Mouse (Mus musculus): ENCODE results near the gene Cbx4. TPM values are rescaled to one million over a fixed set of nuclear protein-coding genes. Genes with fewer than 3 reads are reported as not detected.

Gene Cbx4
- total RNA-seq, 2 experiments from 2014 or later, result 53.7 to 60.4 TPM

- peak; percentile 24 for TF ChIP-seq CTCF (conservative IDR thresholded peaks at IDR 0.05)
- Histone ChIP-seq H3K27ac (no peak overlapping the region), H3K4me3 (no peak overlapping the region)
- DNase-seq (ENCODE audit: low spot score in 2 of 2), result no peak
Measured at GRCm38 (mm10) chr11:119047261-119048132, 38.5 kb downstream of the Cbx4 start.

DNA sequence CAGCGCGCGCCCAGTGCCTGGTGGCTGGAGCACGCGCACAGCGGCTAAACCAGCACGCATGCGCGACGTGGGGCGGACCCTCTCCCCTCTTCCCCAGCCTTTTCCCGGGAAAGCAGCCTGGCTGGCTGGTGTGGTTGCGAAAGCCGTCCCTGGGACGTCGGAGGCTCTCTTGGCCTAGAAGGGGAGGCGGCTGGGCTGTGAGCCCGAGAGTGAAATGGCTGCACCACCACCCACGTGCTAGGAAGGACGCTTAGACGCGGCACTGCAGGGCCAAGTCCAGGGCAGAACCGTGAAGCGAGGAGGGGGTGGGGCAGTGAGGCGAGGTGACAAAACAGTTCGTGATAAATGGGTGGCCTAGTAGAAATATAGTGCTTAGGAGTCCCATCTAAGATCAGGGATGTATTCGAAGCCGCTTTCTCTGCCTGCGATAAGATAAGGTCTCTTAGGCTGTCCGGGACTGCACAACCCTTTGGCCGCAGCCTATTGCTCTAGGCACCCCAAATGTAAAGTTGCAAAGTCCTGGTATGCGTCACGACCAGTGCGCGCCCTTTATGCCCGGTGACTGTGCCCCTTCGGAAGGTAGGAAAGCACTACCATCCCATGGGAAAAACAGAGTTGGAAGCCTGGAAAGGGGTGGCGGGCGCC lies 39.3 kb downstream of the Cbx4 start:
- no peak for TF ChIP-seq CTCF (conservative IDR thresholded peaks at IDR 0.05)
- no peak overlapping the region for H3K27ac ChIP-seq
- no peak for DNase-seq (ENCODE audit: low spot score in 2 of 2)
- H3K4me3 ChIP-seq, result peak overlapping the region; percentile 29; the same call in 1 of the 2 replicates

DNA sequence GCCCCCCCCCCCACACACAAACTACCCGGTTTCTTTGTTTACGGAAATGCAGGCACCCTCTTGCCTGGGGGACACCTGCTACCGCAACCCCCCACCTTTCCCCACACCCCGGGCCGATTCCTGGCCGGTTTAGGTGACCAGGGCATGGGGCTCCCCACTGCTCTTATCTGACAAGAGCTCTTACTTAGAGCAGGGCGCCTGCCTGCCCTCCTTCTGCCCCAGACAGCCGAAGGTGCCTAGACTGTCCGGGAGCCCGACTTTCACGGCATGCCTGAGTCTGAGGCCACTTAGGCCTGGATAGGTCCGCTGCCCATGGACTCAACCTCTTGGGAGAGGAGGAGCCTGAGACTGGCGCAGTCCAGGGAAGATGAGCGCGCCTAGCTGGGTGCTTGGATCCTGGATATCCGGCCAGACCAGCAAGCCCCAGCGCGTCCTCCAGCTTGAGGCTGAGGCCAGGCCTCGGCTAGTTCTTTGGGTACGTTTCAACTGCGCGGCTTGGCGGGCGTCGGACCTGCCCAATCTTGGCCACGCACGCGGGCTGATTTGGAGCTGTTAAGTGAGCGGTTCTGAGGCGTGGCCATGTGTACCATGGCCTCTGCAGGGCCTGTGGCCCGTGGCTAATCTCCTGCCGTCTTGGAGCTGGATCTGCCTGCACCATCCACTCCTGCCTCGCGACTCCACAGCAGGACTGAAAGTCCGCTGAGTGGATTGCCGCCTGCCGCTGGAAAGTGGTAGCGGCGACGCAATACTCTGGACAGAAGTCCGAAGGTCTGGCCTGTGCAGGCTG lies 41.3 kb downstream of the Cbx4 start:
- no peak for DNase-seq (ENCODE audit: low spot score in 2 of 2)
- peak; percentile 62 for TF ChIP-seq CTCF (conservative IDR thresholded peaks at IDR 0.05)
- H3K4me3 ChIP-seq, result no peak overlapping the region
- H3K27ac ChIP-seq, result no peak overlapping the region

GRCm38 (mm10) chr11:119043761-119044550 lies 42.1 kb downstream of the Cbx4 start:
- H3K27ac ChIP-seq, result no peak overlapping the region
- no peak for DNase-seq (ENCODE audit: low spot score in 2 of 2)
- H3K4me3 ChIP-seq, result no peak overlapping the region
- TF ChIP-seq CTCF (conservative IDR thresholded peaks at IDR 0.05), result peak; percentile 76

DNA sequence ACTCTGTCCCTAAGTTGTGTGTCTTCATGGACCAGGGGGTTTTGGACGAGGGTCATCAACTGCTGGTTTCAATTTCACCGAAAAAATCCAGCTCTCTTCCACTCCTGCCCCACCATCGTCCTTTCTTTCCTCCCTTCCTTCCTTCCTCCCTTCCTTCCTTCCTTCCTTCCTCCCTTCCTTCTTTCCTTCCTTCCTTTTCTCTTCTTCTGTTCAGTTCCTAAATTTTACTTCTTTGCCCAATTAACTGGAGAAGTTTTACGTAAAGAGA lies 42.8 kb downstream of the Cbx4 start:
- Histone ChIP-seq H3K27ac (no peak overlapping the region), H3K4me3 (no peak overlapping the region)
- DNase-seq (ENCODE audit: low spot score in 2 of 2), result no peak
- no peak for TF ChIP-seq CTCF (conservative IDR thresholded peaks at IDR 0.05)

- DNase-seq (ENCODE audit: low spot score in 2 of 2), result no peak
- TF ChIP-seq CTCF (conservative IDR thresholded peaks at IDR 0.05), result no peak
- Histone ChIP-seq H3K27ac (no peak overlapping the region), H3K4me3 (no peak overlapping the region)
Measured at GRCm38 (mm10) chr11:119042466-119043272, 43.4 kb downstream of the Cbx4 start.

GRCm38 (mm10) chr11:119041750-119042465 lies 44.1 kb downstream of the Cbx4 start:
- TF ChIP-seq CTCF (conservative IDR thresholded peaks at IDR 0.05), result no peak
- Histone ChIP-seq H3K4me3 (peak overlapping the region; percentile 66), H3K27ac (peak overlapping the region; percentile 96; the same call in 1 of the 2 replicates)
- DNase-seq (ENCODE audit: low spot score in 2 of 2), result no peak

- peak overlapping the region; percentile 66 for H3K4me3 ChIP-seq
- peak overlapping the region; percentile 96 for H3K27ac ChIP-seq
- DNase-seq (ENCODE audit: low spot score in 2 of 2), result peak; percentile 52 to 67
- no peak for TF ChIP-seq CTCF (conservative IDR thresholded peaks at IDR 0.05)
Measured at GRCm38 (mm10) chr11:119041325-119041716, 44.7 kb downstream of the Cbx4 start.

DNA sequence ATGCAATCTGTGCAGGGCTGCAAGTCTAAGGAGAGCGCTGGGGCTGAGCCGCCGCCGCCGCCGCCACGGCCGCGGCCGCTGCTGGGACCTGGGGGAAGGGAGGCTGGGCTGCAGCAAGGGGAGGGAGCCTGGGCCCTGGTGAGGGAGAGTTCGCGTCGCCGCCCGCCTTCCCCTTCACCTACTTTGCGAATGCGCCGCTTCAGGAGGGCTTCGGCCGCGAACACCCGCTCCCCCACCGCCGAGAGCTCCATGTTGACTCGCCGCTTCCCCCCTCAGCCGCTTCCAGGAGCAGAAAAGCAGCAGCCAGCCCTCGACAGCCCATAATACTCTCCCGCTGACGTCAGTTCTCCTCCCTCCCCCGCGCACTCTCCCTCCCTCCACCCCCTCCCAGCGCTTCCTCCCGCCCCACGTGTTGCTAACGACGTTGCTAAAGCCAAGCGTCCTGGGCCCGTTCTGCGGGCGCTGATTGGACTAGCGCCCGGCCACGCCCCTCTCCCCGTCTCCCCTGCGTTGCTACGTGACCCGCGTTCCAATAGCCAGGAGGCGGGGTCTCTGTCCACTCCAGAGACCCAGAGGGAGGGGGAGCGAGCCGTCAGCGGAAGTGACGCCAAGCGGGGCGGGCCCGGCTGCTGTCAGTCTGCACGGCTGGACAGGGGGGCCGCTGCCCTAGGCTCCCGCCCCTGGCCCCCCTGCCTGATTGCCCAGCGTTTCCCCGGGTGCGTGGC lies 45.3 kb downstream of the Cbx4 start, which contains the start of gene Cbx8:
Gene Cbx8 (minus strand): TSS at position 370 of the 725 bp plus-strand sequence.
- TF ChIP-seq CTCF (conservative IDR thresholded peaks at IDR 0.05), result no peak
- DNase-seq (ENCODE audit: low spot score in 2 of 2), result peak; percentile 99 to 100
- Histone ChIP-seq H3K4me3 (peak within 1 kb of the TSS; percentile 66), H3K27ac (peak within 1 kb of the TSS; percentile 98)

DNA sequence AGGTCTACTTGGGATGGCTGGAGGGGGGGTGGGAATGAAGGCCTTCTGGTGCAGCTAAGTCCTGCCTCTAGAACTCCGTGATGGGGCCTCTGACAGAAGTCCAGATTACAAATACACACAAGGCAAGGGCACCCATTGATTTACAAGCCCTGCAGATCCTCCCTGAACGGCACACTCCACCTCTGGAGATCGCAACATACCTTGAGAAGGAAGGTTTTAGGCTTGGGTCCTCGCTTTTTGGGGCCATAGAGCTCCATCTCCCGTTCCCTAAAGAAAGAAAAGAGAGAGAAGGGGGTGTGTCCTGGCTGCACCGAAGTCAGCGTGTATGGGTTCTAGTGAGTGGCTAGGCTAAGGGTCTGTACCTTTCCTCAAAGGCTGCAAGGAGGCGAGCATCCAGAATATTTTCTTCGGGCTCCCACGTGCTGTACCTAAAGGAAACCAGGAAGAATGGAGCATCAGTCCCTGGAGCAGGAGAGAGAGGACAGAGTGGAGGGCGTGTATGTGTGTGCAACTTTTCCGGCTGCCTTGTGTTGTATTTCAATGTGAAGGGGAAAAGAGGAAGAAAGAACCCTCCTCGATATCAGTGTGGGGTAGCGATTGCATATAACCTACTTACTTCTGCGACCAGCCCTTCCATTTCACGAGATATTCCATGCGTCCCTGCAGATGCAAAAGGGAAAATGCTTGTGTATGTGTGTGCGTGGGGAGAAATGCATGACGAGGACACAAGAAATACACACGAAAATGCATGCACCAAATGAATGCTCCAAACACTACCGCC lies 46.1 kb downstream of the Cbx4 start:
- H3K4me3 ChIP-seq, result peak overlapping the region; percentile 66
- no peak for TF ChIP-seq CTCF (conservative IDR thresholded peaks at IDR 0.05)
- no peak for DNase-seq (ENCODE audit: low spot score in 2 of 2)
- H3K27ac ChIP-seq, result peak overlapping the region; percentile 98

Data from layer of hippocampus, adult 2 months (tissue).